Mouse (Mus musculus) limb, embryonic 11.5 days (tissue): ENCODE data around the gene Gtf3c6. TPM values are rescaled to one million over a fixed set of nuclear protein-coding genes. Genes with fewer than 3 reads are reported as not detected.
A peak's percentile ranks its signal among the peaks of the same experiment; 100 is the strongest.

Source experiments
- ATAC-seq: fragments of 200-750 bp; cut with Nextera tagmentation; 2 replicates; pipeline ENCODE4 v1.8.0; 2017; ENCODE audit warnings: low read depth; ENCODE audit not compliant: insufficient number of reproducible peaks, low FRiP score, low TSS enrichment
- DNase-seq: peaks from one replicate; pipeline ENCODE4 v3.0.0-alpha.2; 2015; ENCODE audit warnings: low spot score
- H3K27ac ChIP-seq: fragments of 300-500 bp; sonication (generic); replicated peaks from 2 replicates; pipeline ENCODE4 v1.5.1; 2014; ENCODE audit warnings: low read depth, mild to moderate bottlenecking, low read length
- H3K27me3 ChIP-seq: fragments of 300-500 bp; sonication (generic); 2 replicates; pipeline ENCODE4 v1.6.1; 2014; ENCODE audit warnings: mild to moderate bottlenecking, low read length, mixed read lengths; ENCODE audit not compliant: control insufficient read depth, insufficient read depth
- H3K36me3 ChIP-seq: fragments of 300-500 bp; sonication (generic); 2 replicates; pipeline ENCODE4 v1.6.1; 2014; ENCODE audit warnings: mild to moderate bottlenecking, low read length, moderate library complexity, mixed read lengths; ENCODE audit not compliant: control insufficient read depth, insufficient read depth
- H3K4me1 ChIP-seq: fragments of 300-500 bp; sonication (generic); 2 replicates; pipeline ENCODE4 v1.6.1; 2014; ENCODE audit warnings: low read length, mixed read lengths; ENCODE audit not compliant: control insufficient read depth, insufficient read depth
- H3K4me2 ChIP-seq: fragments of 300-500 bp; sonication (generic); 2 replicates; pipeline ENCODE4 v1.6.1; 2014; ENCODE audit warnings: low read depth, mild to moderate bottlenecking, moderate library complexity; ENCODE audit not compliant: severe bottlenecking
- H3K4me3 ChIP-seq: fragments of 300-500 bp; sonication (generic); 2 replicates; pipeline ENCODE4 v1.5.1; 2014; ENCODE audit warnings: low read depth, low read length
- H3K9ac ChIP-seq: fragments of 300-500 bp; sonication (generic); 2 replicates; pipeline ENCODE4 v1.6.1; 2014; ENCODE audit warnings: mild to moderate bottlenecking, low read length
- H3K9me3 ChIP-seq: fragments of 300-500 bp; sonication (generic); 2 replicates; pipeline ENCODE4 v1.6.1; 2016; ENCODE audit warnings: low read length; ENCODE audit not compliant: control insufficient read depth
- WGBS: fragments of 180-500 bp; shearing (Covaris S2); extraction: QIAGEN DNeasy Blood & Tissue Kit; methylation state at CpG from one replicate; pipeline ENCODE4 v1.1.7; 2014; 5-methylcytosine and 5-hydroxymethylcytosine counted together
- polyA plus RNA-seq: library from polyadenylated mRNA; unstranded; fragments of >200 nt; fragmentation: Nextera tagmentation; extraction: Ambion mirVana; gene quantifications from 2 replicates; pipeline ENCODE4 v1.2.1, GENCODE M21; 2014

The Gtf3c6 gene
- polyA plus RNA-seq, 1 experiment from 2014 or later = 184 TPM

DNA sequence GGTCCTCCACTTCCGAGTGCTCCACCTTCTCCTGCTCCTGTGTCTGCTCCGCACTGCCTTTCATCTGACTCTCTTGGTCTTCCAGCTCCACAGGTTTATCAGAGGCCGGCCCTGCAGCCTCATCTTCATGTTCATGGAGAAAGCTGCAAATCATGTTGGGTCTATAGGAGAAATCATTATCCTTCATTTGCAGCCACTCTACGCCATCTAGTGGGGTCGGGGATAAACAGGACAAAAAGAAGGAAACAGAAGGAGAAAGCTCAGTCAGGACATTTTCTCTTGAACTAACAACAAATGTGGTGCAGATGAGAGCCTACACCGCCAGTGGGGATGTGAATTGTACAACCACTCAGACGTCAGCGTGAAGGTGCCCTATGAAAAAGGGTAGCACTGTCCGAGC lies 8.3 kb downstream of the Gtf3c6 start:
- Histone ChIP-seq H3K36me3 (peaks cover 37% of the 10 kb centered on the region), H3K27me3 (no peaks in the 10 kb centered on the region), H3K9ac (no peak overlapping the region), H3K4me2 (no peak overlapping the region), H3K4me1 (no peaks in the 10 kb centered on the region), H3K4me3 (no peak overlapping the region), H3K9me3 (no peaks in the 10 kb centered on the region), H3K27ac (no peak overlapping the region)
- WGBS = 90% methylated on average over 9 of the region's 9 CpGs
- DNase-seq (no peak), ATAC-seq (no peak)

- ATAC-seq (peak; percentile 52; the same call in 1 of the 2 replicates), DNase-seq (peak; percentile 27)
- WGBS = 34% methylated on average over 11 of the region's 11 CpGs
- peaks cover 33% of the 10 kb centered on the region for H3K36me3 ChIP-seq
- no peaks in the 10 kb centered on the region for H3K9me3 ChIP-seq
- H3K27me3 ChIP-seq = no peaks in the 10 kb centered on the region
- H3K27ac ChIP-seq = 0 out of 2 replicates have a peak overlapping the region, but pooled peaks have one; percentile 30
- no peaks in the 10 kb centered on the region for H3K4me1 ChIP-seq
- H3K4me3 ChIP-seq = peak overlapping the region; percentile 59
- H3K4me2 ChIP-seq = peak overlapping the region; percentile 62
- peak overlapping the region; percentile 63; the same call in 1 of the 2 replicates for H3K9ac ChIP-seq
These were observed 10.7 kb downstream of the Gtf3c6 start for GRCm38 (mm10) chr10:40247166-40247716.

- WGBS = under 1% methylated on average over 54 of the region's 54 CpGs
- Histone ChIP-seq H3K4me1 (no peaks in the 10 kb centered on the region), H3K4me2 (peak within 1 kb of the TSS; percentile 62), H3K4me3 (peak within 1 kb of the TSS; percentile 59), H3K9me3 (no peaks in the 10 kb centered on the region), H3K27me3 (no peaks in the 10 kb centered on the region), H3K9ac (peak within 1 kb of the TSS; percentile 63), H3K36me3 (peaks cover 33% of the 10 kb centered on the region), H3K27ac (0 out of 2 replicates have a peak within 1 kb of the TSS, but pooled peaks have one; percentile 30)
- ATAC-seq = peak; percentile 88
- peak; percentile 91 for DNase-seq
These were observed 11.3 kb downstream of the Gtf3c6 start, which contains the start of gene Rpf2 for GRCm38 (mm10) chr10:40246374-40247165. Gene Rpf2, minus strand, starts transcription at chr10:40247036.

GRCm38 (mm10) chr10:40237826-40238225 lies 20.1 kb downstream of the Gtf3c6 start:
- Histone ChIP-seq H3K4me1 (no peaks in the 10 kb centered on the region), H3K4me3 (no peak overlapping the region), H3K4me2 (no peak overlapping the region), H3K36me3 (peaks cover 15% of the 10 kb centered on the region), H3K27ac (no peak overlapping the region), H3K9me3 (no peaks in the 10 kb centered on the region), H3K27me3 (no peaks in the 10 kb centered on the region), H3K9ac (no peak overlapping the region)
- ATAC-seq (no peak), DNase-seq (no peak)
- WGBS = 93% methylated on average over 5 of the region's 5 CpGs

- ATAC-seq = no peak
- WGBS = 87% methylated on average over 3 of the region's 3 CpGs
These were observed 24.7 kb downstream of the Gtf3c6 start for GRCm38 (mm10) chr10:40233241-40233640.

DNA sequence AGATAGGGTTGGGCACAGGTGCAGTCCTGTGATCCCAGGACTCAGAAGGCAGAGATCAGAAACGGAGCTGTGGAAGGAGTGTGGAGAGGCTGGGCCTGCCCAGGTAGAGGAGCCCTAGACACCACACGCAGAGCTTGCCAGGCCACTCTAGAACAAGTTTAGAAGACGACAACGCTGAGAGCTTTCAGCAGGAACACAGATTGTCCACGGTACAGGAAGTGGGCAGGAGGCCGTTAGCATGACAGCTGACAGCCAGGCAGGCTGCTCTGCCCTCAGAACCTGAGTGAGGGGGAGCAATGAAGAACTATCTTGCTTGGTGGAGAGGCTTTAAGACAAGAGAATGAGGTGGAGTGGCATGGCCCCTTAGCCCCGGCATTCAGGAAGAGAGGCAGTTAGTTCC lies 25.5 kb downstream of the Gtf3c6 start:
- no peak for DNase-seq
- H3K9me3 ChIP-seq = no peaks in the 10 kb centered on the region
- H3K9ac ChIP-seq = no peak overlapping the region
- H3K4me3 ChIP-seq = no peak overlapping the region
- H3K4me2 ChIP-seq = no peak overlapping the region
- no peaks in the 10 kb centered on the region for H3K4me1 ChIP-seq
- ATAC-seq = no peak
- no peaks in the 10 kb centered on the region for H3K27me3 ChIP-seq
- H3K36me3 ChIP-seq = peaks cover 18% of the 10 kb centered on the region
- 87% methylated on average over 7 of the region's 7 CpGs for WGBS
- no peak overlapping the region for H3K27ac ChIP-seq

More at GRCm38 (mm10) chr10:40233241-40233640, 24.7 kb downstream of the Gtf3c6 start:
- Histone ChIP-seq H3K9me3 (no peaks in the 10 kb centered on the region), H3K27me3 (no peaks in the 10 kb centered on the region), H3K4me2 (no peak overlapping the region), H3K36me3 (peaks cover 18% of the 10 kb centered on the region), H3K27ac (no peak overlapping the region), H3K9ac (no peak overlapping the region), H3K4me3 (no peak overlapping the region), H3K4me1 (no peaks in the 10 kb centered on the region)
- DNase-seq = no peak

DNA sequence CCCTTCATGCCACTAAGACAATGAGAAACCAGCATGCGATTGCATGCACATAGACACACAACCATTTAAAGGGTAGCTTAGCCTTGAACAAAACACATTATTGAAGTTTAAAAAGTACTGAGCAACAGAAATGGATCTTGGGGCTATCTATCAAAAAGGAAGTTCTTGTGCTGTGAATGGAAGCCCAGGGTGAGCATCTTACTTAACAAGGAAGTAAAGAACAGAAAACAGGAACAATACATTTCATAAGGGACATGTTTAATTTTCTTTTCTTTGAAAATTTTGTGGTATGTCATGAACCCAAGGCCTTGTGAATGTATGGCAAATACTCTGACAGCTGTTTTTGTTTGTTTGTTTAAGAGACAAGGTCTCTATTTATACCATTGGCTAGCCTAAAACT lies 28.2 kb downstream of the Gtf3c6 start:
- H3K27ac ChIP-seq = no peak overlapping the region
- no peak overlapping the region for H3K4me2 ChIP-seq
- H3K36me3 ChIP-seq = peaks cover 19% of the 10 kb centered on the region
- ATAC-seq (no peak), DNase-seq (no peak)
- no peaks in the 10 kb centered on the region for H3K9me3 ChIP-seq
- 97% methylated on average over 1 of the region's 1 CpGs for WGBS
- no peak overlapping the region for H3K9ac ChIP-seq
- H3K4me1 ChIP-seq = no peaks in the 10 kb centered on the region
- H3K4me3 ChIP-seq = no peak overlapping the region
- no peaks in the 10 kb centered on the region for H3K27me3 ChIP-seq

DNA sequence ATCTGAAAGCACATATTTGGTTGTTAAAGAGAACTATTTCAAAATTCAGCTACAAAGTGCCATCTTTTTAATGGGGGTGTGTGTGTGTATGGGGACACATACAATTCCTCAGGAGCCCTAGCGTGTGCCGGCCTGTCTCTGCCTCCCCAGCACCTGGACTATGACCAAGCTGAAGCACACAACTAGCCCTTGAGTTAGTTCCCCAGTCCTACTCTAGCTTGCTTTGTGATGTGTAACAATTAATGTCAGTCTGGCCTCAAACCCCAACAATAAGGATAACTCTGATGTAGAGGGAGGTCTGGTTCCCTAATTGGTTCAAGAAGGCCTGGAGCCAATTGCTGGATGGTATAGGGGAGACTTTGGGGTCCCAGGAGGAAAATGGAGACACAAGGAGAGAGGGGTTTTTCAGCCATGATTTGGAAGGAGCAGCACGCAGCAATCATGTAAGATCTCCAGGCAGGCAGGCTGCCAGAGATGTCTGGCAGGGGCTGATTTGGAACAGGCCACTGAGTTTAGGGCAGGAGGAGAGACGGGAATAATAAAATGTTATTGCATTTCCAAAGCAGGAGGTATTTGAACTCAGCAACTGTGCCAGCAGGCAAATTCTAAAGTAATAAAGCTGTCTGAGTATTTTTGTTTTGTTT lies 30.1 kb downstream of the Gtf3c6 start:
- Histone ChIP-seq H3K27ac (0 out of 2 replicates have a peak overlapping the region, but pooled peaks have one; percentile 42), H3K4me3 (no peak overlapping the region), H3K4me2 (no peak overlapping the region), H3K9me3 (no peaks in the 10 kb centered on the region), H3K27me3 (no peaks in the 10 kb centered on the region), H3K36me3 (peaks cover 25% of the 10 kb centered on the region), H3K4me1 (no peaks in the 10 kb centered on the region), H3K9ac (no peak overlapping the region)
- DNase-seq = no peak
- WGBS = 57% methylated on average over 4 of the region's 4 CpGs
- ATAC-seq = no peak
